Mouse (Mus musculus) hindbrain, postnatal 0 days (tissue): Measurements from ENCODE around the gene Slco1a5. TPM values are rescaled to one million over a fixed set of nuclear protein-coding genes. Genes with fewer than 3 reads are reported as not detected.

Experiments used
- ATAC-seq: fragments of 200-750 bp; cut with Nextera tagmentation; 2 replicates; pipeline ENCODE4 v1.8.0; 2017; ENCODE audit warnings: mild to moderate bottlenecking, moderate TSS enrichment, moderate library complexity
- DNase-seq: peaks from one replicate; pipeline ENCODE4 v3.0.0-alpha.2; 2015; ENCODE audit warnings: low spot score
- H3K27ac ChIP-seq: fragments of 300-500 bp; sonication (generic); 2 replicates; pipeline ENCODE4 v1.5.1; 2014; ENCODE audit warnings: mild to moderate bottlenecking
- H3K27me3 ChIP-seq: fragments of 300-500 bp; sonication (generic); 2 replicates; pipeline ENCODE4 v1.6.1; 2014; ENCODE audit warnings: low read length, mixed read lengths; ENCODE audit not compliant: insufficient read depth
- H3K36me3 ChIP-seq: fragments of 300-500 bp; sonication (generic); 2 replicates; pipeline ENCODE4 v1.6.1; 2014; ENCODE audit warnings: low read length, mixed read lengths; ENCODE audit not compliant: insufficient read depth
- H3K4me1 ChIP-seq: fragments of 300-500 bp; sonication (generic); 2 replicates; pipeline ENCODE4 v1.6.1; 2014; ENCODE audit warnings: antibody characterized with exemption, low read length, mixed read lengths; ENCODE audit not compliant: insufficient read depth
- H3K4me2 ChIP-seq: fragments of 300-500 bp; sonication (generic); 2 replicates; pipeline ENCODE4 v1.6.1; 2014; ENCODE audit warnings: low read depth, mild to moderate bottlenecking, low read length, moderate library complexity, mixed read lengths
- H3K4me3 ChIP-seq: fragments of 300-500 bp; sonication (generic); 2 replicates; pipeline ENCODE4 v1.5.1; 2014; ENCODE audit warnings: low read length
- H3K9ac ChIP-seq: fragments of 300-500 bp; sonication (generic); replicated peaks from 2 replicates; pipeline ENCODE4 v1.6.1; 2014; ENCODE audit warnings: mild to moderate bottlenecking, low read length, moderate library complexity, mixed read lengths
- H3K9me3 ChIP-seq: fragments of 300-500 bp; sonication (generic); 2 replicates; pipeline ENCODE4 v1.6.1; 2016; ENCODE audit warnings: low read length, mixed read lengths
- CTCF ChIP-seq: IDR thresholded peaks from 2 replicates; pipeline ENCODE4 v1.5.1; 2016; ENCODE audit warnings: antibody characterized with exemption, control low read depth, low read depth
- WGBS: fragments of 180-500 bp; shearing (Covaris S2); extraction: QIAGEN DNeasy Blood & Tissue Kit; methylation state at CpG from one replicate; pipeline ENCODE4 v1.1.7; 2014; 5-methylcytosine and 5-hydroxymethylcytosine counted together
- polyA plus RNA-seq: library from polyadenylated mRNA; unstranded; fragments of >200 nt; fragmentation: Nextera tagmentation; extraction: Ambion mirVana; gene quantifications from 2 replicates; pipeline ENCODE4 v1.2.1, GENCODE M21; 2015
- total RNA-seq: library from RNA; depleted of rRNA; stranded (reverse); fragments of >200 nt; gene quantifications from 2 replicates; pipeline ENCODE4 v1.2.3, GENCODE M21; 2014; rRNA removed

Gene Slco1a5
- total RNA-seq: 1.3 TPM in 2 replicates
- 0.96 and 1.0 TPM in 2 replicates for polyA plus RNA-seq

GRCm38 (mm10) chr6:142322881-142323280 is at the start of gene Slco1a5:
TSS of gene Slco1a5 (minus strand) at chr6:142322981.
- no peaks in the 10 kb centered on the region for H3K36me3 ChIP-seq
- H3K4me3 ChIP-seq: no peak within 1 kb of the TSS
- no peak within 1 kb of the TSS for H3K9ac ChIP-seq
- no peak within 1 kb of the TSS for H3K4me2 ChIP-seq
- no peak for ATAC-seq
- H3K9me3 ChIP-seq: no peaks in the 10 kb centered on the region
- H3K4me1 ChIP-seq: no peaks in the 10 kb centered on the region
- no peaks in the 10 kb centered on the region for H3K27me3 ChIP-seq
- TF ChIP-seq CTCF: no peak
- DNase-seq: no peak
- 11% methylated on average over 4 of the region's 4 CpGs for WGBS
- no peak within 1 kb of the TSS for H3K27ac ChIP-seq

GRCm38 (mm10) chr6:142369568-142369967 is 46.8 kb upstream of the Slco1a5 start:
- Histone ChIP-seq H3K4me1 (no peaks in the 10 kb centered on the region), H3K9me3 (no peaks in the 10 kb centered on the region), H3K27me3 (no peaks in the 10 kb centered on the region), H3K9ac (no peak overlapping the region), H3K36me3 (peaks cover 24% of the 10 kb centered on the region; the same call in 1 of the 2 replicates), H3K27ac (no peak overlapping the region), H3K4me2 (no peak overlapping the region), H3K4me3 (no peak overlapping the region)
- no peak for TF ChIP-seq CTCF
- DNase-seq (no peak), ATAC-seq (no peak)
- 87% methylated on average over 3 of the region's 3 CpGs for WGBS

- H3K4me1 ChIP-seq: no peaks in the 10 kb centered on the region
- no peak for DNase-seq
- H3K4me2 ChIP-seq: no peak overlapping the region
- no peaks in the 10 kb centered on the region for H3K9me3 ChIP-seq
- H3K27me3 ChIP-seq: no peaks in the 10 kb centered on the region
- H3K9ac ChIP-seq: no peak overlapping the region
- H3K4me3 ChIP-seq: no peak overlapping the region
- H3K36me3 ChIP-seq: peaks cover 28% of the 10 kb centered on the region; the same call in 1 of the 2 replicates
- no peak overlapping the region for H3K27ac ChIP-seq
- TF ChIP-seq CTCF: no peak
- no peak for ATAC-seq
- 94% methylated on average over 3 of the region's 3 CpGs for WGBS
Observed at GRCm38 (mm10) chr6:142367565-142367964, 44.8 kb upstream of the Slco1a5 start.

GRCm38 (mm10) chr6:142366473-142367018 is 43.8 kb upstream of the Slco1a5 start:
- H3K9ac ChIP-seq: no peak overlapping the region
- no peak overlapping the region for H3K27ac ChIP-seq
- H3K4me1 ChIP-seq: no peaks in the 10 kb centered on the region
- peaks cover 25% of the 10 kb centered on the region; the same call in 1 of the 2 replicates for H3K36me3 ChIP-seq
- ATAC-seq (no peak), DNase-seq (no peak)
- 93% methylated on average over 10 of the region's 10 CpGs for WGBS
- H3K27me3 ChIP-seq: no peaks in the 10 kb centered on the region
- H3K9me3 ChIP-seq: no peaks in the 10 kb centered on the region
- H3K4me3 ChIP-seq: no peak overlapping the region
- no peak for TF ChIP-seq CTCF
- no peak overlapping the region for H3K4me2 ChIP-seq

- H3K27me3 ChIP-seq: no peaks in the 10 kb centered on the region
- H3K9me3 ChIP-seq: no peaks in the 10 kb centered on the region
- no peak overlapping the region for H3K4me2 ChIP-seq
- 90% methylated on average over 8 of the region's 8 CpGs for WGBS
- no peak for TF ChIP-seq CTCF
- no peak overlapping the region for H3K9ac ChIP-seq
- no peak for ATAC-seq
- no peak for DNase-seq
- H3K4me3 ChIP-seq: no peak overlapping the region
- no peak overlapping the region for H3K27ac ChIP-seq
- H3K4me1 ChIP-seq: no peaks in the 10 kb centered on the region
- H3K36me3 ChIP-seq: peaks cover 26% of the 10 kb centered on the region; the same call in 1 of the 2 replicates
Observed at GRCm38 (mm10) chr6:142365742-142366472, 43.1 kb upstream of the Slco1a5 start.

- peak; percentile 58 for ATAC-seq
Observed at GRCm38 (mm10) chr6:142363019-142363576, 40.3 kb upstream of the Slco1a5 start.

More at GRCm38 (mm10) chr6:142363019-142363576, 40.3 kb upstream of the Slco1a5 start:
- Histone ChIP-seq H3K4me3 (no peak overlapping the region), H3K9me3 (no peaks in the 10 kb centered on the region), H3K36me3 (peaks cover 44% of the 10 kb centered on the region), H3K4me1 (no peaks in the 10 kb centered on the region), H3K9ac (no peak overlapping the region), H3K4me2 (no peak overlapping the region), H3K27me3 (no peaks in the 10 kb centered on the region), H3K27ac (no peak overlapping the region)
- DNase-seq: peak; percentile 50
- WGBS: 60% methylated on average over 9 of the region's 9 CpGs
- TF ChIP-seq CTCF: peak; percentile 57
